Mouse (Mus musculus) liver, embryonic 16.5 days (tissue): ENCODE results near the gene Rnf41. TPM values are rescaled to one million over a fixed set of nuclear protein-coding genes. Genes with fewer than 3 reads are reported as not detected.

Source experiments
- ATAC-seq: fragments of 200-750 bp; cut with Nextera tagmentation; 2 replicates; pipeline ENCODE4 v1.8.0; 2017; ENCODE audit warnings: low read depth, mild to moderate bottlenecking, moderate number of reproducible peaks, moderate library complexity
- H3K27ac ChIP-seq: fragments of 300-500 bp; sonication (generic); 2 replicates; pipeline ENCODE4 v1.5.1; 2014; ENCODE audit warnings: mild to moderate bottlenecking, low read length
- H3K27me3 ChIP-seq: fragments of 300-500 bp; sonication (generic); 2 replicates; pipeline ENCODE4 v1.6.1; 2014; ENCODE audit warnings: low read depth, low read length, mixed read lengths; ENCODE audit not compliant: control insufficient read depth, insufficient read depth
- H3K36me3 ChIP-seq: fragments of 300-500 bp; sonication (generic); 2 replicates; pipeline ENCODE4 v1.6.1; 2014; ENCODE audit warnings: mild to moderate bottlenecking; ENCODE audit not compliant: control insufficient read depth, insufficient read depth
- H3K4me1 ChIP-seq: fragments of 300-500 bp; sonication (generic); 2 replicates; pipeline ENCODE4 v1.6.1; 2014; ENCODE audit warnings: low read depth, low read length, mixed read lengths; ENCODE audit not compliant: control insufficient read depth
- H3K4me2 ChIP-seq: fragments of 300-500 bp; sonication (generic); 2 replicates; pipeline ENCODE4 v1.6.1; 2014; ENCODE audit warnings: low read depth, low read length, mixed read lengths
- H3K4me3 ChIP-seq: fragments of 300-500 bp; sonication (generic); 2 replicates; pipeline ENCODE4 v1.5.1; 2014; ENCODE audit warnings: low read depth, mild to moderate bottlenecking, low read length
- H3K9ac ChIP-seq: fragments of 300-500 bp; sonication (generic); 2 replicates; pipeline ENCODE4 v1.6.1; 2014; ENCODE audit warnings: low read depth, low read length
- H3K9me3 ChIP-seq: fragments of 300-500 bp; sonication (generic); replicated peaks from 2 replicates; pipeline ENCODE4 v1.6.1; 2016; ENCODE audit warnings: low read length; ENCODE audit not compliant: control insufficient read depth
- WGBS: fragments of 180-500 bp; shearing (Covaris S2); extraction: QIAGEN DNeasy Blood & Tissue Kit; methylation state at CpG from one replicate; pipeline ENCODE4 v1.1.7; 2014; ENCODE audit not compliant: insufficient replicate concordance; 5-methylcytosine and 5-hydroxymethylcytosine counted together
- polyA plus RNA-seq: library from polyadenylated mRNA; unstranded; fragments of >200 nt; fragmentation: Nextera tagmentation; extraction: Ambion mirVana; gene quantifications from 2 replicates; pipeline ENCODE4 v1.2.1, GENCODE M21; 2015

Gene Rnf41
- polyA plus RNA-seq, 1 experiment from 2014 or later = 8.3 TPM

GRCm38 (mm10) chr10:128429052-128429451, 17.6 kb downstream of the Rnf41 start:
- Histone ChIP-seq H3K4me1 (no peaks in the 10 kb centered on the region), H3K27me3 (no peaks in the 10 kb centered on the region), H3K9me3 (no peaks in the 10 kb centered on the region), H3K36me3 (peaks cover 3% of the 10 kb centered on the region; the same call in 1 of the 2 replicates), H3K4me3 (no peak overlapping the region), H3K4me2 (no peak overlapping the region), H3K27ac (no peak overlapping the region), H3K9ac (no peak overlapping the region)
- ATAC-seq = no peak
- WGBS = 79% methylated on average over 5 of the region's 5 CpGs

- H3K4me2 ChIP-seq = no peak overlapping the region
- H3K4me1 ChIP-seq = no peaks in the 10 kb centered on the region
- H3K27me3 ChIP-seq = no peaks in the 10 kb centered on the region
- no peak overlapping the region for H3K27ac ChIP-seq
- no peak overlapping the region for H3K9ac ChIP-seq
- 74% methylated on average over 4 of the region's 4 CpGs for WGBS
- no peak for ATAC-seq
- no peak overlapping the region for H3K4me3 ChIP-seq
- H3K36me3 ChIP-seq = peaks cover 3% of the 10 kb centered on the region; the same call in 1 of the 2 replicates
- no peaks in the 10 kb centered on the region for H3K9me3 ChIP-seq
These were observed 18.0 kb downstream of the Rnf41 start for GRCm38 (mm10) chr10:128429454-128429853.

- Histone ChIP-seq H3K4me3 (no peak overlapping the region), H3K9ac (no peak overlapping the region), H3K4me2 (no peak overlapping the region), H3K9me3 (no peaks in the 10 kb centered on the region), H3K27me3 (no peaks in the 10 kb centered on the region), H3K36me3 (peaks cover 17% of the 10 kb centered on the region), H3K27ac (no peak overlapping the region), H3K4me1 (no peaks in the 10 kb centered on the region)
- no peak for ATAC-seq
- WGBS = 85% methylated on average over 2 of the region's 2 CpGs
These were observed 22.0 kb downstream of the Rnf41 start for GRCm38 (mm10) chr10:128433417-128433816.

- Histone ChIP-seq H3K4me2 (no peak overlapping the region), H3K9ac (no peak overlapping the region), H3K4me1 (no peaks in the 10 kb centered on the region), H3K4me3 (no peak overlapping the region), H3K27me3 (no peaks in the 10 kb centered on the region), H3K27ac (no peak overlapping the region), H3K36me3 (peaks cover 14% of the 10 kb centered on the region), H3K9me3 (no peaks in the 10 kb centered on the region)
- WGBS = 65% methylated on average over 10 of the region's 10 CpGs
- no peak for ATAC-seq
These were observed 23.2 kb downstream of the Rnf41 start for GRCm38 (mm10) chr10:128434681-128435080.

- WGBS = 84% methylated on average over 17 of the region's 17 CpGs
- H3K4me3 ChIP-seq = no peak overlapping the region
- H3K9ac ChIP-seq = no peak overlapping the region
- no peak overlapping the region for H3K4me2 ChIP-seq
- no peaks in the 10 kb centered on the region for H3K27me3 ChIP-seq
- H3K9me3 ChIP-seq = no peaks in the 10 kb centered on the region
- no peak for ATAC-seq
- no peaks in the 10 kb centered on the region for H3K4me1 ChIP-seq
- no peak overlapping the region for H3K27ac ChIP-seq
- H3K36me3 ChIP-seq = peaks cover 14% of the 10 kb centered on the region
These were observed 23.8 kb downstream of the Rnf41 start for GRCm38 (mm10) chr10:128435186-128435823.

- H3K4me2 ChIP-seq = no peak overlapping the region
- no peaks in the 10 kb centered on the region for H3K9me3 ChIP-seq
- no peaks in the 10 kb centered on the region for H3K27me3 ChIP-seq
- no peak overlapping the region for H3K4me3 ChIP-seq
- 79% methylated on average over 5 of the region's 5 CpGs for WGBS
- H3K9ac ChIP-seq = no peak overlapping the region
- ATAC-seq = no peak
- peaks cover 14% of the 10 kb centered on the region for H3K36me3 ChIP-seq
- no peak overlapping the region for H3K27ac ChIP-seq
- no peaks in the 10 kb centered on the region for H3K4me1 ChIP-seq
These were observed 24.4 kb downstream of the Rnf41 start for GRCm38 (mm10) chr10:128435873-128436272.

- no peaks in the 10 kb centered on the region for H3K4me1 ChIP-seq
- no peaks in the 10 kb centered on the region for H3K27me3 ChIP-seq
- H3K36me3 ChIP-seq = peaks cover 14% of the 10 kb centered on the region
- no peaks in the 10 kb centered on the region for H3K9me3 ChIP-seq
- no peak overlapping the region for H3K9ac ChIP-seq
- no peak overlapping the region for H3K4me3 ChIP-seq
- 83% methylated on average over 8 of the region's 8 CpGs for WGBS
- ATAC-seq = no peak
- H3K27ac ChIP-seq = no peak overlapping the region
- no peak overlapping the region for H3K4me2 ChIP-seq
These were observed 24.9 kb downstream of the Rnf41 start for GRCm38 (mm10) chr10:128436376-128436775.

GRCm38 (mm10) chr10:128438675-128439279, 27.3 kb downstream of the Rnf41 start:
- Histone ChIP-seq H3K9ac (no peak overlapping the region), H3K4me3 (no peak overlapping the region), H3K4me1 (no peaks in the 10 kb centered on the region), H3K27me3 (no peaks in the 10 kb centered on the region), H3K36me3 (peaks cover 14% of the 10 kb centered on the region), H3K27ac (no peak overlapping the region; the same call in 1 of the 2 replicates), H3K9me3 (no peaks in the 10 kb centered on the region), H3K4me2 (no peak overlapping the region)
- peak; percentile 23 for ATAC-seq
- WGBS = 55% methylated on average over 10 of the region's 10 CpGs

- Histone ChIP-seq H3K27me3 (no peaks in the 10 kb centered on the region), H3K4me3 (no peak overlapping the region), H3K36me3 (peaks cover 14% of the 10 kb centered on the region), H3K9ac (no peak overlapping the region), H3K9me3 (no peaks in the 10 kb centered on the region), H3K27ac (no peak overlapping the region), H3K4me2 (no peak overlapping the region), H3K4me1 (no peaks in the 10 kb centered on the region)
- ATAC-seq = no peak
- WGBS = 59% methylated on average over 10 of the region's 10 CpGs
These were observed 28.9 kb downstream of the Rnf41 start for GRCm38 (mm10) chr10:128440407-128440806.
